Mouse (Mus musculus) ovary, postnatal 36 days (tissue): Measurements from ENCODE around the gene Rnf157.

Experiments
- DNase-seq: peaks from one replicate; pipeline ENCODE4 v3.0.0; 2022; ENCODE audit warnings: low spot score, mixed read lengths

Gene Rnf157

DNA sequence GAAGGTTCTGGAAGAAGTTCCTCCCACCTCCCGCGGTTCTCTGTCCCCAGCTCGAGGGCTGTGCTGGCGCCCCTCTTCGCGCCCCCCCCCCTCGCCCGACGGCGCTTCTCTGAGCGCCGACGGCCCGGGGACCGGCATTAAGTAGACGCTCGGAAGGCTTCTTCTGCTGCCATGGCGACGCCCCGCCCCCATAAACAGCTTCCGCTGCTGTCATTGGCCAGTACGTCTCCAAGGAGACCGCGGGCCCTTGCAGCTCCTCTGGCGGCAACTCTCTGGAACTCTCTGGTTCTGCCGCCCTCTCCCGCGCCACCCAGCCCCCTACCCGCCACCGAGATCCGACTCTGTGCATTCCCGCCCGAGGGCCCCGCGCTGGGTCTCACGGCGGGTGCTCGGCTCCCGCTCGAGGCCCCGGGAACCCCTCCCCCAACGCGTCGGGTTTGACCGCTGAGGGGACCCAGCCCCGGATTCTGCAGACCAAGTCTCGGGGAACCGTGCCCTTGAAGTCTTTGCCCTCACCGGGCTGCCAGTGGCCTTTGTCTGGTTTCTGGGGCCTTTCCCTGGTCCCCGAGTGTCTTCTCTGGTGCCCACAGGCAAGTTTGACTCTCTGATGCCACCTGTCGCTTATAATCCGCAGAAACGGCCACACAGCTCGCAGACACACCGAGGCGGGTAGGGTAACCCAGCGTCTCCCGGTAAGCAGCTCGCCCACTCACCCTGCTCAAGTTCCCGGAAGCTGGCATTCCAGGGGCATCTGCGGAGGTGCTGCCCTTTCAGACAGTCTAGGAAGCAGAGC is 77.4 kb downstream of the Rnf157 start, which contains the start of gene Foxj1:
TSS of gene Foxj1 (minus strand) at position 156 of the 793 bp plus-strand sequence.
- peak; percentile 95 for DNase-seq

DNA sequence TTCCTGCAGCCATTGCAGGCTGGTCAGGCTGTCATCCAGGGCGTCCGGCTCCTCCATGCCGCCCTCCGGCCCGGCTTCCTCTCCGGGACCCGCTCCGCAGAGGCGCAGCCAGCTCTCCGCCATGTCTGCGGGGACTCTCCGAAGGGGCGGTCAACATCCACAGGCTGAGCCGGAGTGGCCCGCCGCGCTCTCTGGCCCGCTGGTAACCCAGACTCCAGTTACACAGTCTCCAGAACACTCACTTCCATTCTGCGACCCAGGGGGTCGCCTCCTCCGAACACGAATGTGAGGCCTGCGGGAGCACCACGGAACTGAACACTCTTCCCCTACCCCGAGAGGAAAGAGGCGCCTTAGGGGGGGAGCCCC is 78.4 kb downstream of the Rnf157 start:
- DNase-seq, result no peak

DNA sequence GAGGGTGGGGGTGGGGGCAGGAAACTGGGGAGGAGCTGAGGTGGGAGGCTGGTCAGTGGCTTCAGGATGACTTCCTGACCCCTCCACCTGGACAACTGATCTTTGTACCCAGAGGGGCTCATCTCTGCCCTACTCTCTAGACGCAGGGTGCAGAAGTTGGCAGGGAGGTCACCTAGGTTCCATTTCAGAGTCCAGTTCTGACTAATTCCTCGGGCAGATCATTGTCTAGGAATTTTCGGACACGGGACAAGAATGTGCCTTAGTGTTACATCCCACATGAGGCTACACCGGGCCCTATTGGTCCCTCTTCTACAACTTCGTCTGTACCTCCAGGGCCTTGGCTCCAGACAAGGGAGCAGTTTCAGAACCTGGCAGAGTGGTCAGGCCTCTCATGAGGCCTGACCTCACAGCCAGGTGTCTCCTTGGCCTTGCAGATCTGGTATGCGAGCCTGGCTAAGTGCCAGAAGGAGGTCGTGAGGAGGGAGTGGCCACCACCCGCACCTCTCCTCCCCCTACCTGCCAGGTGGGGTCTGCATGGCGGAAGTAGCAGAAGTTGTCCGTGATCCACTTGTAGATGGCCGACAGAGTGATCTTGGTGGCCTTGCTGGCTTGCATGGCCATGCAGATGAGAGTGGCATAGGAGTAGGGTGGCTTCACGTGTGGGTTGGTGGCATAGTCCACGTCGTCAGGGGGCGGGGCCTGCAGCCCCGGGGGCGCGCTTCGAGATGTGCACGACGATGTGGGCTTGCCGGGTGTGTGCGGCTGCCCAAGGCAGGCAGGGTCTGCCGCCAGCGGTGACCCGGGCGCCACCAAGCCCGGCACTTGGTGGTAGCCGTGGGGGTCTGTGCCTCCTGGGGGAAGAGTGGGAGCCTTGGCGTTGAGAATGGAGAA is 79.1 kb downstream of the Rnf157 start:
- no peak for DNase-seq

DNA sequence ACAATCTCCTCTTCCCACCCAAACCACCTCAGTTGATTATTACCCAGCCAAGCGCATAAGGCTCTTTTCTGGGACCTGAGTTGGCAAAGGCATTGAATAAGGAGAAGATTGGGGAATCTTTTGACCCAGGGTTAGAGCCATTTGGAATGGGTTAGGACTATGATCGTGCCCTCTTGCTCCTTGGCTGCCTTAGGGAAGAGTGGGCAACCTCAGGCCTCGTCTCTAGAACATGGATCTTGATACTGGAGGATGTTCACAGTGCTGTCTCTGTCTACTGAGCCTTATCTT is 79.9 kb downstream of the Rnf157 start:
- DNase-seq, result no peak

DNA sequence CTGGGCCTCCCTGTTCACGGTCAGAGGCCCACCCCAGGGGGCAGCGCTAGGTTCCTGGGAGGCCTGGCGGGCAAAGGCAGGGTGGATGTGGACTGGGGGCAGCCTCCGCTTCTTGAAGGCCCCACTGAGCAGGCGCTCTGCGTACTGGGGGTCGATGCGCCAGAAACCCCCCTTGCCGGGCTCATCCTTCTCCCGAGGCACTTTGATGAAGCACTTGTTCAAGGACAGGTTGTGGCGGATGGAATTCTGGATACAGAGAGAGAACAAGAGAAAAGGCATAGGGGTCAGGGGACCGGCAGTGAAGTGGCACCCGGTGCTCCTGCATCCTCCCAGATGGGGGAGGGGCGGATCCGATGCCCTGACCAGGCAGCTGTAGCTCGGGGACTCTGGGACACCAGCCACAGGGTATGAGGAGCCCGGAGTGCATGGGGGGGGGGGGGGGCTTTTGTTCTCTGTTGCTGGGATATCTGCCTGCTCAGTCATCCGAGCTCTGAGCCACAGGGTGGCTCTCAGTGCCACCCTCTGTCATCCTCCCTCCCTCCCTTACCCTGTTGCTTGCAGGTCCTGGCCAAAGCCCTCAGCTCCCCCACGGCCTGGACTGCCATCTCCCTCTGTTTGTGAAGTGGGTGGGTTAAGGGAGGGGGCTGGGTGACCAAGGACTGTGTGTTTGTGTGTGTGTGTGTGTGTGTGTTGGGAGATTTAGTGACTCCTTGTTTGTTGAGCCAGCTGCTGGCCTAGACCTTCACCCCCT is 80.4 kb downstream of the Rnf157 start:
- no peak for DNase-seq

DNA sequence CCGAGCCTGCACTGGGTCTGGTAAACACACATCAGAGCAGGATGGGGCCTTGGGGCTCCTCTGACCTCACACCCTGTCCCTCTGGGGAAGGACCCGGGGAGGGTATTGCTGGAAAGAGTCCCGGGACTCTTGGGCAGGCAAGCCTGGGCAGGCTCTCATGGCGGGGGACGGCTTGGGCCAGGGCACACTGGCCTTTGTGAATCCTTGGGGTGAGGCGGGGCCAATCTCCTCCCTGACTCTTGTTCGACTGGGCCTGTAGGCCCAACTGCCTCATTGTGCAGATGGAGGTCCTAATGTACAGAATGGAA is 82.7 kb downstream of the Rnf157 start:
- DNase-seq, result peak; percentile 31

DNA sequence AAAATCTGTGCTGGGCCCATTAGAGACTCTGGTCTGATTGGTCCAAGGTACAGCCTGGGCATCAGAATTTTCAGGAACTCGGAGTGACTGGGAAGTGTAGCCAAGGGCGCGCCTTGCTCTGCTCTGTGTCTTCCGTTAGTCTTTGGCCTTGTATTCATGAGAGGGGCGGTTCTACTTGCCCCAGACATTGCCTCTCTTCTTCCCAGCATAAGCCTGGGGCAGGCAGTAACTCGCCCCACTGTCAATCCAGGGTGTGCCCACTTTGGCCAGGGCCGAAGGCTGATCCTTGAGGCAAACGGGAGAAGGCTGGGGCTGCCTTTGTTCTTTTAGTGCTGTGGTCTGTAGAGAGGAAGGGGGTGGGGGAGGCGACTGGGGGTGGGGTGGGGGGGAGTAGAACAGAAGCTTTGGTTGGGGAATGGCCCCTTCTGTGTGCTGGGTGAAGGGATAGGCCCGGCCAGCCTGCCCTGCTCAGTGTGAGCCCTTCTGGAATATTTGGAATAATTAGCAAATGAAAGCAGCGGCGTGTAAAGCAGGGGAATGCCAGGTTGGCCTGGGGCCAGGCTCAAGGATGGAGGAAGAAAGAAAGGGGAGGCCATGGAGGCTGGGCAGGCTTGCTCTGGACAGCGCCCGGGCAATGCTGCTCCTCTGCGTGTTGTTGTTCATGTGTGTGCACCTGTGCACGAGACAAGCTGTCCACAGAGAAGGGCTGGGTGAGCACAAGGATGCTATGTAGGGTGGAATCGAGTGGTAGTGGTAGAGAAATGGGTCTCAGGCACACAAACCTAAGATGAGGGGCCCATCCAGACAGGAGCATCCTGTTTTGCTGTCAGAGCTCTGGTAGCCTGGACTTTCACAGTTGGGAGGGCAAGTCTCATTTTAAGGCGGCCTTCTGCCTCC is 83.3 kb downstream of the Rnf157 start:
- DNase-seq, result peak; percentile 58

DNA sequence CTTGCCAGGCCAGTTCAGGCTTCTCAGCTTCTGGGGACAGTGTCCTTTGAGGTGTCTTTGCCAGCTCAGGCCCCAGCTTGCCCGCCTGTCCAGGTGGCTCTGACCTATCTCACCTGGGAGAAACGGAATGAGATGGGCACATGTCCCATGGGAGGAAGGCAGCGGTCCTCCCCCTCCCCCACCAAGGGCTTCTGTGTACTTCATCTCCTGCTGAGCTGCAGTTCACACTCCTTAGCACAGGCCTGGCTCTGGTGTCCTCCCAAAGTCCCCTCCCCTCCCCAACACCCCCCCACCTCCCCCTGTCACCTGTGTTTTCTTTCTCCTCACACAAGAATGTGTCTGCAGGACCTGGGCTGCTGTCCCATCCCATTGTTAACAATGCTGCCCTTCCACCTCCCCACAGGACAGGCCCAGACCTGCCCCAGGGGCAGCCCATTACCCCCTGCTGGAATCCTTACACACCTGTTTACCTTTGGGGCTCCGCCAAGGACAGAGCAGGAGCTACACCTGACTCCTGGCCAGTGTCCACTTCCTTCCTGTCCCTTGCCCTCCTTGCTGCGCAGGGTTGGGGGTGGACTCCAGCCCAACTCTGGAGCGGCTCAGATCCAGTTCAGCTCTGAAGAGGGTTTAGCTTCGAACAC is 85.7 kb downstream of the Rnf157 start:
- DNase-seq, result peak; percentile 27

DNA sequence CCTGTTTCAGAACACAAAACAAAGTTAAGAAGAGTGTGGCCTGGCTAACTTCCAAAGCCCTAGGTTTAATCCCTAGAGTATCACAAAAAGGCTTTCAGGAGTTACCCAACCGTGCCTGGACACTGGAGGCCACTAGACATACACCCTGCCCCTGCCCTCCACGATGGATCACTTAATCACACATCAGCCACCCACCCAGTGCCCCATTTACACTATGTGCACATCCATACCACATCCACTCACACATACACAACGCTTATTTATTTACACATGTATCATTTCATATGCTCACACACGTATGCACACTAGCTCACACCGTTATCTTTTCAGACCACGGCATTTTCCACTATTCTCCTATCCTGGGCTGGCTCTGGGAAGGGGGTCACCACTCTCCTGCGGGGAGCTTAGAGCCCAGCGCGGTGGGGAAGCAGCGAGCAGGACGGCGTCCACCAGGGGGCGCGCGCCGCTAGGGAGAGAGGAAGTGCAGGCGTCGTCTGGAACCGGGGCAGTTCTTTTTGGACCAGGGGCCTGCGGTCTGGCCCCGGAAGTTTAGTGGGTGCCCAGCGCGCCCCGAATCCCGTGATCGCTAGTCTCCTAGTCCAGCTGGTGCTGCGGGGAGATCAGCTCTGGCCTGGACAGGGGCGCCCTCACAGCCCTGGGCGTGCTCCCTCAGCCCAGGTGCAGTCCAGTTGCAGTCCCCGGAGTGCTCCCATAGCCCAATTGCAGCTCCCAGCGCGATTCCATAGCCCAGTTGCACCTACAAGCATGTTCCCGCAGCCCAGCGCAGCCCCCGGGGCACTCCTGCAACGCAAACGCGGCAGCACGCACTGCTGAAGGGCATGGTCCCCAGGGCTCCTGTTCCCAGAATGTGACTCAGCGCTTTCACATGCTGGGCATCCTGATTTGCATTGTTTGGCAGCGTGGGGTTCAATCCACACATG is 93.8 kb downstream of the Rnf157 start:
- DNase-seq, result peak; percentile 89

DNA sequence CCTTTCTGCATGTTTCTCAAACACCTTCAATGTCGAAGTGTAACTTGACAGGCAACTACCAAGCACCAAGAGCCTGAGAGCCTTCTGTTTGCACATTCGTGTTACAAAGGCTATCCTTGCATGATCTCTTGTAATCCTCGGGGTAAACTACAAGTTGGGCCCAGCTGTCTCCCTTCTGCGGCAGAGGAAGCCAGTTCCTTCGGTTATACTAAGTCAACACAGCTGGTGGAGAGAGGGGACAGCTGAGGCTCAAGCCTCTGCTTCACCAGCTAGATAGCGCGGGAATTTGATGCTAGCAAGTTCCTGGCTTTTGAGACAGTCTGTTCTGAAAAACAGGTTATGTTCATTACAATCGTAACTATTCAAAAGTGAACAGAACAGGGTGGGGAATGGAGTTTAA is 100.5 kb downstream of the Rnf157 start:
- DNase-seq, result no peak

DNA sequence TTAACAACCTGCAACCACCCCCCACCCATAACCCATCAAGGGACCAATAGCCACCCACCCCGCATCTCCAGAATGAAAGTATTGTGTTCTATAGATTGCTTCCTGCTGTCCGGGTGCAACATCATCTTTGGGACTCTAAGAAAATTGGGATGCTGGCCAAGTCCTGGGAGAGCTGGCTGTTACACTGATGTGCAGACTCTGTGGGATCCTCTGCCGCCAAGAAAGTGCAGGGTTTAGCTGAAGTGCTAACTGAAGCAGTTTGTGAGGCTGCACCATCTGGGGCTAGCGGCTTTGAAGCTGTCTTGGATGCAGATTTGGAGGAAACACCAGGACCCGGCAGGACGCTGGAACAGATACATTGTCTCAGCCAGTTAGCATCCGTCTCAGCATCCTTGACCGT is 101.7 kb downstream of the Rnf157 start:
- no peak for DNase-seq

DNA sequence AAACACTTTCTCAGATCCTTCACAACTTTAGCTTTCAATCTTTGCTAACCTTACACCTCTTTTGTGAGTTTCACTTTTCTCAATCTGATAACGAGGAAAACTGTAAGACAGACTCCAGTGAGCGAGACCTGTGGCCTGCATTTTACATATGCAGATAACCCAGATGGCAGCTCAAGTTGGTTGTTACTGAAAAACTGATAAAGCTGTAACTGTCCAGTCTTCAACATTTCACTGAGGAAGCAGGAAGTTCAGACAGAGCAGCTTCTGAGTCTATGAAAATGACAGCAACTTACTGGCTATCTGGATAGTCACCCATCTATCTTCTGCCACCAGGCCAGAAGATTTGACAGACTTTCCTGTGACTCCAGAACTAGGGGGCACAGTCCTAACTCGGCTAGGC is 103.2 kb downstream of the Rnf157 start:
- no peak for DNase-seq

DNA sequence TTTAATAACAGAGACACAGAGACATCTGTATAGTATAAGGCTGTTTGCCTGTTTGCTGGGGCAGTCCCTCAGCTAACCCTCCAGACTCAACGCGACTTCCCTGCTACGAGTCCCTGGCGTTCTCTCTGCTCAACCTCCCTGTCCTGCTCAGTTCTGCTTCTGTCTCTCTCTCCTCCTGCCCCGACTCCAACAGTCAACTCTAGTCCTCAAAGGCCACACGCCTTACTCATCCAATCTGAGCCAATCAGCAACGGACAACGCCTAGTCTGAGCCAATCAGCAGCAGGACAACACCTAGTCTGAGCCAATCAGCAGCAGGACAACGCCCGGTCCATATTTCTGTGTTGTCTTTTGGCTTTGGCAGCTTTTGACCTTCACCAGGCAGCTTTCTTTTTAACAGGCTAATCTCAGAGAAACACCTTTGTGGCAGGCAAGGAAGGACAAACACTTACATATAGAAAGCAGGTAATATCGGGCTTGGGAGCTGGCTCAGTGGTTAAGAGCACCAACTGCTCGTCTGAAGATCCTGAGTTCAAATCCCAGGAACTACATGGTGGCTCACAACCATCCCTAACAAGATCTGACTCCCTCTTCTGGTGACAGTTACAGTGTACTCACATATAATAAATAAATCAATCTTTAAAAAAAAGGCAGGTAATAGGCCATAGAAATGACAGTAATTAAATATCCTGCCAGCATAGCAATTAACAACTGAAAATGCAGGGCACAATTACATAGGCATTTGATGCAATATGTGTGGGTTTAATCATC is 104.9 kb downstream of the Rnf157 start:
- no peak for DNase-seq

DNA sequence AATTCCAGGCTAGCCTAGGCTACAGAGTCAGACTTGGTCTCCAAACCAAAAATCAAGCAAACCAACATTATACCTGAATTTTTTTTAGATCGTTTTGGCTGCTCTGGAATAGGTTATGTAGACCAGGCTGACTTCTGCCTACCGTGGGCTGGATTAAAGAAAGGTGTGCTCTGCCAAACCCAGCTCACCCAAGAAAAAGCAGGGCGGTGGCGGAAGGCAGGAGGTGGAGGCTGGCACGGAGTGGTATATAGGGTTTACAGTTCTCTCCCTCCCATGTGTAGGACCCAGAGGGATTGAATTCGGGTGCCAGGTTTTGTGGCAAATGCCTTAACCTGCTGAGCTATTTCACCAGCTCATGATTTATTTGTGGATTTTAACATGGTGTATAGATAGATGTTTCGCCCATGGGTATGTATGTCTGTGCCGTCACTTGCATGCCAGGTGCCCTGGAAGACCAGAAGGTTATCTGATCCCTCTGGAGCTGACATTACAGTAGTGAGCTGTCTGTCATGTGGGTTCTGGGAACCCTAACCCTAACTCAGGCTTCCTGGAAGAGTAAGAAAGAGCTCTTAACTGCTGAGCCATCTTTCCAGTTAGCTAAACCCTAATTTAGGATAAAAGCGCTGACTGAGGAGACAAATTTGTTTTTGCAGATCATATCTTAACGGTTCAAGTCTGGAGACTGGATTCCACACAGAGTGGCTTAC is 105.7 kb downstream of the Rnf157 start, which contains the start of gene Exoc7:
TSS of gene Exoc7 (minus strand) at position 215 of the 707 bp plus-strand sequence.
- no peak for DNase-seq

DNA sequence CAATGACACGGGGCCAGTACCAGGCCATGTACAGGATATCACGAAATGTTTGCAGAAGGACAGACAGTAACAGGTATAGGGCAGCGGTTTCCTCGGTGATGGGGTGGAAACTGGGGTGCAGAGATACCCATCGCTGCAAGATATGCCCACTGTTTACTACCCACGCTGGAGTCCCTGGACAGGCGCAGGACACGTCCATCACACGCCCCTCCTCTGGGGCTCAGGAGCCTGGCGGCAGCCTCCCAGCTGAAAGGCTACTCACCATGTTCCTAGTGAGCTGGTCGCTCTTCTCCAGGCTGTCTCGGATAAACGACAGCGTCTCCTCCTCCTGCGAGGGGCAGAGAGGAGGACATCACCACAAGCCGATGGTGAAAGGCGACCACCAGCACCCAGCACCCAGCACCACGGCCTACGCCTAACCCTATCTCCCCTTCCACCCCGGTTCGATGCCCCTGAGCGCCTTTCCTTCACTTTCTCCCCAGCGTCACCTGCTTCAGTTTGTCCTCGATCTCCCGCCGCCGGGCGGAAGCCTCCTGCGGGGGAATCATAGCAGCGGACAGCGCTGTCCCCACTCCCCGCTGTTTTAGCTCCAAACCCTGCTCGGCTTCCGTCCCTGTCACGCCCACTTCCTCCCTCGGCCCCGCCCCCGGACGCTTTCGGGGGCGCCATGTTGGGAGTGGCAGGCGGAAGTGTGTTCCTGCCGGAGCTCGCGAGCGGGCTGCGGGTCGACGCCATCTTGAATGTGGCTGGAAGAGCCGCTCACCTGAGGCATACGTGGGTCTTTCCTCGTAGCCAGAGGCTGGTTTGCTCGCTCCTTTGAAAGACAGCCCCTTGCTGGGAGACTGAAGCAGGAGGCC is 106.5 kb downstream of the Rnf157 start:
- DNase-seq, result peak; percentile 94

DNA sequence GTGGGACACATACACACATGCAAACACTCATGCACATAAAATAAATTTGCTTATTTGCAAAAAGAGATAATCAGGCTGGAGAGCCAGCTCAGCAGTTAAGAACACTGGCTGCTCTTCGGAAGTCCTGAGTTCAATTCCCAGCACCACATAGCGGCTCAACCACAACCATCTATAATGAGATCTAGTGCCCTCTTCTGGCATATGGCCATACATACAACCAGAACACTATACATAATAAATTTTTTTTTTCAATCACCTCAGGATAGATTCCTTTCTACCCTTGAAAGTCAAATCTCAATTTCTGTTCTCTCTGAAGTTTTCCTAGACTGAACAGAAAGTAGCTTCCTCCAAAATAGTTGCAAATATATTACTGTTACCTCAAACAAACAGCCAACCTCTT is 107.4 kb downstream of the Rnf157 start:
- no peak for DNase-seq

DNA sequence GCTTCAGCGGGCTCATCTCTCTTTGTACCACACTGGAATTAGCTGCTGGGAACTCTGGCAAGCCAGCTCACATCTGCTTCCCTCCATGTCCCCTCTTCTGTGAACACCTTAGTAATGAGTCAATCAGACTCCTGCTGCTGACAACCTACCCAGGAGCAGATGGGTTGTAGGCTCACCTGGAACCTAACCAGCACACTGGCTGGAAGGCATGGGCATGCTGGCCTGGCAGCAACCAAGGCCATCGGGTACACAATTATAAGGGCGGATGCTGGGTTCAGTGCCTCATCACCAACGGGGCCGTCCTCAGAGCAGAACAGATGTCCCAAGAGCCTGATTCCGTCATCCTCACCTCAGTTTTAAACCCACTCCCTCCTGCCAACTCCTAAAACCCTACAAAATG is 114.2 kb downstream of the Rnf157 start:
- DNase-seq, result no peak

DNA sequence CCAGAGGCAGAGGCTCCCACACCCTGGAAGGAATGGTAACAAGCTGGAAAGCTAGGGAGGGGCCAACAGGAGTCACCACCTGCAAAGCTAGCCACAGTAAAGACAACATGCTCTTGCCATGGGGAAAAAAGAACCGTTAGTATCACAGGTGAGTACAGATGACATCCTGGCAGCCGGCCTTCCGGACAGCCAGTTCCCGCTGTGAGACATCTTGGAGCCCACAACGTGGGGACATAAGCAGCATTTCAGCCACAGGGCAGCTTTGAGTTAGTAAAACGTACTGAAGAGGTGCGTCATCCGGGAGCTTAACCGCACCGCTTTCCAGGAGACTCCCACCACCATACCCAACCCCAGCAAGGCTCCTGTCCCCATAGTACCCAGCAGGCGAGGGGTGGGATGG is 114.6 kb downstream of the Rnf157 start:
- DNase-seq, result no peak
